In the genomic region with DNA sequence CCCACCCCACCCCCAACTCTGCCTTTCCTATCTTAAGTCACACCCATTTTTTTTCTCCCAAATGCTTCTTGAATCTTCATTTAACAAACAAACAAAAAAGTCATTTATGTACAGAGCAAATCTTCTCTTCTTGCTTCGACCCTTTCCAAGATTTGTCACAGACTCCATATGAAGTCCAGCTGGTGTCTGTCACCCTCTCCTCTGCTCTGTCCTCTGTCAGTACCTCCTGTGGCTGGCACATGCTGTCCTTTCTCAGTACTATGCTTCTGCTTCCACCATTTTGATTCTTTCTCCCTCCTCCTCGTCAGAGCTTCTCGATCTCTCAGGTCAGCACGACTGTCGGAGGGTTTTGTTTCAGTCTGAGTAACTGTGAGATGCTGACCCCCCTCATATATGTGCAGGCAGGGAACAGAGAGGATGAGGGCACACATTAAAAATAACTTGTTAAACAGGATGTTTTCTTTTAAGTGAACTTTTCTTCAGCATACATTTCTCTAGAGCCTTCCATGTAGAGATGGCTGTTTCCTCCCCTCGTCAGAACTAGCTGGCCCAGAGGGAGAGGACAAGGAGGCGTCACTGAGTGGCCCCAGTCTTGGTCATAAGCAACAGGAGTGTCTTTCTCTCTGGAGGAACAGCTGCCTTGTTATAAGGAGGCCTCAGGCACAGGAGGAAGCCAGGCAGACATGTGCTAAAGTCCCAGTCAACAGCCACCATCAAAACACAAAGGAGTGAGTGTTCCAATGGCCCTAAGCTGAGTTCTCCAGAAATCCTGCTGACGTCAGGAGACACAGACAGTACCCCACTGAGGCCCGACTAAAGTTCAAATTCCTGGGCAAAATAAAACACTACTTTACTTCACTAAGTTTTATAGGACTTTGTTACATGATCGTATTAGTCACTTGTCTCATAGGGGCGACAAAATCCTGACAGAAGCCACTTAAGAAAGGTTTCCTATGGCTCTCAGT, we compare ENCODE assay signal across 23 mouse cellular contexts. TPM values are rescaled to one million over a fixed set of nuclear protein-coding genes. Genes with fewer than 3 reads are reported as not detected.
DNase-seq lines count a peak whose midpoint lies in the region; ATAC-seq and TF ChIP-seq lines count a peak whose summit lies in the region.
"Had no signal": no experiment of that assay in that cellular context is flagged by ENCODE, and none has a peak within 500 bp of the region (broad histone marks: within the 10 kb centered on the region; RNA-seq: fewer than 3 reads in every experiment).

No protein-coding gene starts in this region.

- TF ChIP-seq CTCF in lung, postnatal 0 days (IDR thresholded peaks at IDR 0.05), result no peak

- no peak overlapping the region for H3K4me3 ChIP-seq in heart, embryonic 16.5 days (ENCODE audit: low read length)
- no peak overlapping the region for H3K4me3 ChIP-seq in kidney, embryonic 15.5 days (replicated peaks)
- no peak overlapping the region for H3K4me3 ChIP-seq in embryonic facial prominence, embryonic 15.5 days (replicated peaks)
- no peak overlapping the region for H3K4me3 ChIP-seq in lung, postnatal 0 days (ENCODE audit: low read depth, low read length)
- H3K4me3 ChIP-seq: embryonic facial prominence, embryonic 12.5 days; heart, adult 2 months had no signal

- no peaks in the 10 kb centered on the region for H3K36me3 ChIP-seq in heart, embryonic 16.5 days (ENCODE audit: control insufficient read depth, insufficient read depth)
- no peaks in the 10 kb centered on the region for H3K36me3 ChIP-seq in kidney, embryonic 15.5 days
- no peaks in the 10 kb centered on the region for H3K36me3 ChIP-seq in embryonic facial prominence, embryonic 15.5 days
- no peaks in the 10 kb centered on the region for H3K36me3 ChIP-seq in lung, postnatal 0 days (ENCODE audit: insufficient read depth, low read length)
- H3K36me3 ChIP-seq: embryonic facial prominence, embryonic 12.5 days had no signal

- H3K27me3 ChIP-seq in heart, embryonic 16.5 days (ENCODE audit: control insufficient read depth, insufficient read depth, low read length), result no peaks in the 10 kb centered on the region
- no peaks in the 10 kb centered on the region for H3K27me3 ChIP-seq in kidney, embryonic 15.5 days
- H3K27me3 ChIP-seq in embryonic facial prominence, embryonic 15.5 days, result no peaks in the 10 kb centered on the region
- H3K27me3 ChIP-seq in lung, postnatal 0 days (replicated peaks; ENCODE audit: insufficient read depth, low read length), result no peaks in the 10 kb centered on the region
- H3K27me3 ChIP-seq: embryonic facial prominence, embryonic 12.5 days had no signal

- H3K4me1 ChIP-seq in heart, embryonic 16.5 days (ENCODE audit: control insufficient read depth, insufficient read depth, low read length), result no peaks in the 10 kb centered on the region
- peaks cover 15% of the 10 kb centered on the region for H3K4me1 ChIP-seq in kidney, embryonic 15.5 days
- H3K4me1 ChIP-seq in embryonic facial prominence, embryonic 15.5 days, result no peaks in the 10 kb centered on the region
- H3K4me1 ChIP-seq in lung, postnatal 0 days (ENCODE audit: insufficient read depth, low read depth, low read length), result no peaks in the 10 kb centered on the region
- H3K4me1 ChIP-seq: embryonic facial prominence, embryonic 12.5 days had no signal

- 0 out of 2 replicates have a peak overlapping the region, but pooled peaks have one; percentile 9 for H3K27ac ChIP-seq in heart, embryonic 16.5 days (ENCODE audit: low read length)
- 0 out of 2 replicates have a peak overlapping the region, but pooled peaks have one; percentile 33 for H3K27ac ChIP-seq in kidney, embryonic 15.5 days
- H3K27ac ChIP-seq in embryonic facial prominence, embryonic 15.5 days (replicated peaks), result no peak overlapping the region
- H3K27ac ChIP-seq in lung, postnatal 0 days (ENCODE audit: low read length), result peak overlapping the region; percentile 85
- H3K27ac ChIP-seq: embryonic facial prominence, embryonic 12.5 days; heart, adult 2 months; stomach, postnatal 0 days had no signal

- peak; percentile 84 for TF ChIP-seq EP300 in lung, postnatal 0 days (IDR thresholded peaks at IDR 0.05)

- 65% methylated on average over 11 of the region's 11 CpGs for WGBS in heart, embryonic 16.5 days
- WGBS in kidney, embryonic 15.5 days, result 62% methylated on average over 11 of the region's 11 CpGs
- 57% methylated on average over 11 of the region's 11 CpGs for WGBS in embryonic facial prominence, embryonic 15.5 days
- 51% methylated on average over 11 of the region's 11 CpGs for WGBS in lung, postnatal 0 days

- H3K9me3 ChIP-seq in heart, embryonic 16.5 days (replicated peaks; ENCODE audit: control insufficient read depth, low read length), result 0 out of 2 replicates have a peak, but pooled peaks cover 2% of the 10 kb centered on the region
- no peaks in the 10 kb centered on the region for H3K9me3 ChIP-seq in kidney, embryonic 15.5 days (replicated peaks)
- no peaks in the 10 kb centered on the region for H3K9me3 ChIP-seq in embryonic facial prominence, embryonic 15.5 days (replicated peaks)
- H3K9me3 ChIP-seq in lung, postnatal 0 days (ENCODE audit: low read length), result no peaks in the 10 kb centered on the region
- H3K9me3 ChIP-seq: embryonic facial prominence, embryonic 12.5 days had no signal

- DNase-seq in heart, adult 9 months (ENCODE audit: low spot score in 2 of 2), result no peak
- no peak for DNase-seq in kidney, postnatal 10 days
- peak; percentile 90 for DNase-seq in lung, postnatal 0 days (ENCODE audit: low spot score)
- no peak for DNase-seq in cerebellum, postnatal 36 days
- DNase-seq: adrenal gland, postnatal 10 days; B cell, adult 2 months; cerebellum, adult 11 months; gastrocnemius, postnatal 10 days; heart, adult 2 months; heart, postnatal 4 days; liver, postnatal 0 days; right cerebral cortex, postnatal 14 days; thymus, postnatal 14 days had no signal

- H3K4me2 ChIP-seq in heart, embryonic 16.5 days (ENCODE audit: low read depth, low read length), result no peak overlapping the region
- no peak overlapping the region for H3K4me2 ChIP-seq in kidney, embryonic 15.5 days
- H3K4me2 ChIP-seq in embryonic facial prominence, embryonic 15.5 days (replicated peaks), result no peak overlapping the region
- no peak overlapping the region for H3K4me2 ChIP-seq in lung, postnatal 0 days (replicated peaks; ENCODE audit: low read depth, low read length)
- H3K4me2 ChIP-seq: embryonic facial prominence, embryonic 12.5 days; midbrain, embryonic 11.5 days had no signal

- H3K9ac ChIP-seq in heart, embryonic 16.5 days (ENCODE audit: low read length), result no peak overlapping the region
- no peak overlapping the region for H3K9ac ChIP-seq in kidney, embryonic 15.5 days
- H3K9ac ChIP-seq in embryonic facial prominence, embryonic 15.5 days, result no peak overlapping the region
- H3K9ac ChIP-seq in lung, postnatal 0 days (replicated peaks; ENCODE audit: low read depth), result no peak overlapping the region
- H3K9ac ChIP-seq: embryonic facial prominence, embryonic 12.5 days; liver, postnatal 0 days had no signal

- ATAC-seq in heart, embryonic 16.5 days (replicated peaks; ENCODE audit: extremely low read depth, insufficient read depth, low FRiP score), result no peak
- no peak for ATAC-seq in kidney, embryonic 15.5 days (replicated peaks; ENCODE audit: low FRiP score)
- 0 out of 2 replicates have a peak, but pooled peaks have one; percentile 34 for ATAC-seq in embryonic facial prominence, embryonic 15.5 days (ENCODE audit: insufficient number of reproducible peaks, low FRiP score, low TSS enrichment, low read depth)
- peak; percentile 94 for ATAC-seq in lung, postnatal 0 days
- ATAC-seq in inflammation-experienced regulatory T-cells, adult 6 months, result no peak
- ATAC-seq: liver, postnatal 0 days had no signal

RNA-seq across cellular contexts. Expression of gene Kcnk16, which starts 35.7 kb away (rescaled TPM):
- polyA plus RNA-seq in heart, embryonic 16.5 days (2015; fragmentation: Nextera tagmentation; extraction: Ambion mirVana), result not detected in 2 replicates
- polyA plus RNA-seq in kidney, embryonic 15.5 days (2015; fragmentation: Nextera tagmentation; extraction: Ambion mirVana), result 0.21 TPM in 1 of 2 replicates, not detected in the other
- polyA plus RNA-seq in embryonic facial prominence, embryonic 15.5 days (2015; fragmentation: Nextera tagmentation; extraction: Ambion mirVana), result 0.12 and 0.68 TPM in 2 replicates
- polyA plus RNA-seq in lung, postnatal 0 days (2015; fragmentation: Nextera tagmentation; extraction: Ambion mirVana), result 0.20 TPM in 1 of 2 replicates, not detected in the other
- not detected for polyA plus RNA-seq in inflammation-experienced regulatory T-cells, adult 6 months (2017; shearing (Covaris generic))
- polyA plus RNA-seq: brain, embryonic 14.5 days; embryonic facial prominence, embryonic 12.5 days; heart, adult 2 months; limb, embryonic 14.5 days; midbrain, embryonic 11.5 days; neural tube, embryonic 14.5 days had no signal

RNA-seq across cellular contexts. Expression of gene Kcnk5, which starts 51.7 kb away (rescaled TPM):
- 3.9 and 4.1 TPM in 2 replicates for polyA plus RNA-seq in heart, embryonic 16.5 days (2015; fragmentation: Nextera tagmentation; extraction: Ambion mirVana)
- polyA plus RNA-seq in kidney, embryonic 15.5 days (2015; fragmentation: Nextera tagmentation; extraction: Ambion mirVana), result 15.8 and 17.3 TPM in 2 replicates
- polyA plus RNA-seq in embryonic facial prominence, embryonic 15.5 days (2015; fragmentation: Nextera tagmentation; extraction: Ambion mirVana), result 4.7 and 5.5 TPM in 2 replicates
- polyA plus RNA-seq in lung, postnatal 0 days (2015; fragmentation: Nextera tagmentation; extraction: Ambion mirVana), result 4.5 and 5.2 TPM in 2 replicates
- 1 to 10 TPM; 4.2 to 7.5 (median 5.4) TPM for polyA plus RNA-seq in inflammation-experienced regulatory T-cells, adult 6 months (2017; shearing (Covaris generic))

Comparison
In these comparisons a context has a peak if more than half of its experiments do, and no peak if none do; other contexts are left out.
1. ATAC-seq: peak in embryonic facial prominence, embryonic 15.5 days (single experiment) and lung, postnatal 0 days (single experiment); none in heart, embryonic 16.5 days (single experiment), kidney, embryonic 15.5 days (single experiment) and inflammation-experienced regulatory T-cells, adult 6 months (single experiment).